Mouse (Mus musculus): Measurements from ENCODE around the gene Olfr691. TPM values are rescaled to one million over a fixed set of nuclear protein-coding genes. Genes with fewer than 3 reads are reported as not detected.

The Olfr691 gene
- not detected in 2 replicates for polyA plus RNA-seq (2012; rRNA removed; ENCODE audit: low replicate concordance)

DNA sequence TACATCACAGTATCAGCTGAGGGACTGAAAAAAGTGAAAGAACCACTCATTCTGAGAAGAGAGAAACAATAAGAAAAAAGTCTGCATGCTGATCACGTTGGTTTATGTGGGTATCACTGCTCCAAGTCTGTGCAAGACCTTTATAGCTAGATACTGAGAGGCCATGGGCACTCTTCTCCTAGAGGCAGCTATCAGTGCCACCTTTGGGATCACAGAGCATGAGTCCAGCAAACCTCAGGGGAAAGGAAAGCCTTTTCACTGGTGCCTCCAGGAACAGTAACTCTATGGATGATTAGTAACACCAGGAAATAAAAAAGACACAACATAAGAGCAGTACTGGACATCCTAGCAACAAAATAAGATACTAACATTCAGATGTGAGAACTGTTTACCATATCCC is at the start of gene Olfr691:
Gene Olfr691 (minus strand): TSS at position 101 of the 400 bp plus-strand sequence.

GRCm38 (mm10) chr7:105374866-105375265 is 32.8 kb upstream of the Olfr691 start, which contains the start of gene Gm5901:
Gm5901 (plus strand) TSS chr7:105375038.

GRCm38 (mm10) chr7:105367930-105368329 is 25.9 kb upstream of the Olfr691 start, which contains the start of gene Olfr692:
Olfr692 (plus strand) TSS chr7:105368230.

GRCm38 (mm10) chr7:105334004-105334403 is 8.1 kb downstream of the Olfr691 start, which contains the start of gene Olfr690:
Olfr690 (minus strand) TSS chr7:105334104.

GRCm38 (mm10) chr7:105310865-105311264 is 31.2 kb downstream of the Olfr691 start, which contains the start of gene Olfr689:
Olfr689 (plus strand) TSS chr7:105311165.

DNA sequence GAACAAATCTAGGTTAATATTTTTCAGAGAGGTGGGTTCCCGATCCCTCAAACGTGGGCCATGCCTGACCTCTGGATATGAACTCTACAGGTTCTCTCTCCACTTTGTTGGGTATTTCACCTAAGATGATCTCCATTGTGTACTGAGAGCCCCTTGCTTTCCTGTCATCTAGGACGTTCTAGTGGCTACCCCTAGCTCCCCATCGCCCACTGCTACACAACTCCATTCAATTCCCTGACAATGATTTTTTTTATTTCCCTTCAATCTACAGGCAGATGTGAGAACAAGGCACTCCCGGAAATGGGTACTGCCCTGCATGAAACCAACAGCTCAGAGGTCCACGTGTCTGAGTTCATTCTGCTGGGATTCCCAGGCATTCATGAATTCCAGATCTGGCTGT is 54.3 kb downstream of the Olfr691 start, which contains the start of gene Olfr688:
Gene Olfr688 (plus strand): TSS at position 301 of the 400 bp plus-strand sequence.

Other genes starting within 250 kb of the Olfr691 start
- gene Olfr680-ps1, start 249.5 kb downstream of the Olfr691 start, polyA plus RNA-seq (2012; rRNA removed; ENCODE audit: low replicate concordance) = not detected in 2 replicates
- not detected in 2 replicates for gene Olfr681, start 225.4 kb downstream of the Olfr691 start, polyA plus RNA-seq (2012; rRNA removed; ENCODE audit: low replicate concordance)
- not detected in 2 replicates for gene Olfr683, start 195.3 kb downstream of the Olfr691 start, polyA plus RNA-seq (2012; rRNA removed; ENCODE audit: low replicate concordance)
- gene Olfr684, start 178.6 kb downstream of the Olfr691 start, polyA plus RNA-seq (2012; rRNA removed; ENCODE audit: low replicate concordance) = not detected in 2 replicates
- gene Olfr685, start 156.3 kb downstream of the Olfr691 start, polyA plus RNA-seq (2012; rRNA removed; ENCODE audit: low replicate concordance) = not detected in 2 replicates
- not detected in 2 replicates for gene Olfr686, start 134.8 kb downstream of the Olfr691 start, polyA plus RNA-seq (2012; rRNA removed; ENCODE audit: low replicate concordance)
- not detected in 2 replicates for gene Olfr688, start 54.2 kb downstream of the Olfr691 start, polyA plus RNA-seq (2012; rRNA removed; ENCODE audit: low replicate concordance)
- gene Olfr689, start 31.1 kb downstream of the Olfr691 start, polyA plus RNA-seq (2012; rRNA removed; ENCODE audit: low replicate concordance) = not detected in 2 replicates
- gene Olfr690, start 8.2 kb downstream of the Olfr691 start, polyA plus RNA-seq (2012; rRNA removed; ENCODE audit: low replicate concordance) = not detected in 2 replicates
- gene Olfr692, start 26.0 kb upstream of the Olfr691 start, polyA plus RNA-seq (2012; rRNA removed; ENCODE audit: low replicate concordance) = not detected in 2 replicates
- not detected in 2 replicates for gene Gm5901, start 32.8 kb upstream of the Olfr691 start, polyA plus RNA-seq (2012; rRNA removed; ENCODE audit: low replicate concordance)
- gene Fam160a2, start 57.8 kb upstream of the Olfr691 start, polyA plus RNA-seq (2012; rRNA removed; ENCODE audit: low replicate concordance) = 59.1 and 65.1 TPM in 2 replicates
- 0.27 and 0.30 TPM in 2 replicates for gene Cnga4, start 62.3 kb upstream of the Olfr691 start, polyA plus RNA-seq (2012; rRNA removed; ENCODE audit: low replicate concordance)
- gene Cckbr, start 83.5 kb upstream of the Olfr691 start, polyA plus RNA-seq (2012; rRNA removed; ENCODE audit: low replicate concordance) = not detected in 2 replicates
- 92.9 and 226 TPM in 2 replicates for gene Cavin3, start 140.0 kb upstream of the Olfr691 start, polyA plus RNA-seq (2012; rRNA removed; ENCODE audit: low replicate concordance)
- gene Smpd1, start 212.1 kb upstream of the Olfr691 start, polyA plus RNA-seq (2012; rRNA removed; ENCODE audit: low replicate concordance) = 69.1 and 110 TPM in 2 replicates
- 23.3 and 35.9 TPM in 2 replicates for gene Apbb1, start 239.4 kb upstream of the Olfr691 start, polyA plus RNA-seq (2012; rRNA removed; ENCODE audit: low replicate concordance)